Mouse (Mus musculus): Measurements from ENCODE around the gene Fam240a.

Fam240a gene

DNA sequence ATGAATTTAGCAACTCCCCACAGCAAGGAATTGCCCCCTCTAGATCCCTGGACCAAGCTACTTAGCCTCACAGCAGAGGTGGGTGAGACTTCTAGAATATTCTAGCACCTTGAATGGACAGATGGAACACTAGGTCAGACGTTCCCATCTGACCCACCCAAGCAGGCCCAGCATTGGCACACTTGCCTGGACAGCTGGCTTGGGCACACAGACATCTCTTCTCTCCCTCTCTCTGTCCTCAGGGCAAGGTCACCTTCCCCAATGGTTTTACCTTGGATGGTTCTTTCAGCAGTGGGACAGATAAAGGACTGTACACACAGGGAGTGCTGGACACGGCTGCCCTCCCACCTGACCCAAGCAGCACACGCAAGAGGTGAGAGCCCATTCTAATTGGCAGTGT is 24.1 kb downstream of the Fam240a start:
- no peak for DNase-seq (ENCODE audit: low spot score)

DNA sequence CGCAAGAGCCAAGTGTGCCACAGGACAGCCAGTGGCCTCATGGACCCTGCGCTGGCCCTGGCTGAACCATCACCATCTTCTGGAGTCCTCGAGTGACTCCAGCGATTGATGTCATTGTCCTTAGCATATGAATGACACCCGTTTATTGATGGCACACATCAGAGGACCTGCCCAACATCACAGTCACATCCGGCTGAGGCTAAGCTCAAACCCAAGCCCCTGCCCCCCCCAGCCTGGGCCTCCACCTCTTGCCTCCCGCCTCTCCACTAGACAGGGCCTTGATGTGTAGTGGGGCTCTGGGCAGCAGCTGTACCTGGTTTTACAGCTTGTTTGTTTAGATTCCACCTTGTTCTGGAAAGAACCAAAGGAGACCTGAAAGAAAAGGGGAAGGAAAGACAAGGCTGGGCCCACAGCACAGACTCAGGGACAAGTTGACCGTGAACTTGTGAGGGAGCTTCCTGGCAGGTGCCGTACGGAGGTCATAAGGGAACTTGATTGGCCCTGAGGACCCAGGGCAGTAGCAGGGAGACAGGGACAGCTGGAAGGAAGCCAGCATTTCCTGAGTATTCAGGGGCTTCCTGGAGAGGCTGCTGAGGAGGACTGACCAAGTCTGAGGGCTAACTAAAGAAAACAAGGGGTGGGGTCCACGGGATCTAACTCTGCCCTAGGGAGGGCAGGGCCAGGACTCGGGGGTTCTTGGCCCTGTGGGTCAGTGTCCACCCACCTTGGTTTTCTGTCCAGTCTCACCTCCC is 25.4 kb downstream of the Fam240a start:
- DNase-seq (ENCODE audit: low spot score), result no peak

DNA sequence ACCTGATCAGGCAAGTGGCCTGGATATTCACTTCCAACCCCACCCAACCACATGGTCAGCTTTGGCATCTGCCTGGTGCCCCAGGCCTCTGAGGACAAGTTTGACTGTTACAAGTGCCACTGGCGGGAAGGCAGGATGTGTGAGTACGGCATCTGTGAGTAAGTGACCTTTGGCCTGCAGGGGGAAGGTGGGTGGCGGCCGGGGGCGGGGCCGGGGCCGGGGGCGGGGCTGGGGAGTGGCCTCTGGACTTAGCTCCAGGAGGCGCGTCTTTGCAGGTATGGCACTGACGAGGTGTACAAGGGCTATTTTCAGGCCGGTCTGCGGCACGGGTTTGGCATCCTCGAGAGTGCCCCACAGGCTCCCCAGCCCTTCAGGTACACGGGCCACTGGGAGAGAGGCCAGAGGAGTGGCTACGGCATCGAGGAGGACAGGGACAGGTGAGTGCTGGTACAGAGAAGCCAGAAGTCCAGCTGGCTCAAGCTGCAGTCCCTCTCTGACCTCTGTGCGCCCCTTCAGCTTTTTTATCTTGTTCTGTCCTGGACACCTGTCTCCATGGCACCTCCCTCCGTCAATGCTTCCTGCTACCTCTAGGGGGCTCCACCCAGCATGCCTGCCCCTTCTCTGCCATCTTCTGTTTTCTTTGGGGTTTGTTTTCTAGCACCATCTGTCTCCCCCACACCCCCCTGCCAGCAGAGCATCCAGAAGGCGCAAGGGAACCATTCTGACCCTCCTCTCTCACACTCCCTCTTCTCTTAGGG is 26.5 kb downstream of the Fam240a start:
- DNase-seq (ENCODE audit: low spot score), result no peak

DNA sequence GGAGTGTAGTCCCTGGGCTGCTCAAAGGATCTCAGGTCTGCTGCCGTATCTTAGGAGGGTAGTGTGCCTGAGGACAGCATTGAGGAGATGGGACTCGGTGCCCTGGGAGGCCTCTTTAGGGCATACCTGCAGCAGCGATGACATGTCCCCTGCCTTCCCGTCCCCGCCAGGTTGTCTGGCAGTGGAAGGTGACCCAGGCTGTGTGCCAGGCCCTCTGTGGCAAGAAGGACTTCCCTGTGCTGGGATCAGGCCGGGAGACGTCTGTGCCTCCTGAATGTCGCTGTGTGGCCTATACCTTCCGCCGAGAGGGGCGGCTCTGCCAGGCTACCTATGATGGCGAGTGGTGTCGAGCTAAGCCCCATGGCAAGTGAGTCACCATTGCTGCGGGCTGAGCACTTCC is 27.7 kb downstream of the Fam240a start:
- DNase-seq (ENCODE audit: low spot score), result no peak

DNA sequence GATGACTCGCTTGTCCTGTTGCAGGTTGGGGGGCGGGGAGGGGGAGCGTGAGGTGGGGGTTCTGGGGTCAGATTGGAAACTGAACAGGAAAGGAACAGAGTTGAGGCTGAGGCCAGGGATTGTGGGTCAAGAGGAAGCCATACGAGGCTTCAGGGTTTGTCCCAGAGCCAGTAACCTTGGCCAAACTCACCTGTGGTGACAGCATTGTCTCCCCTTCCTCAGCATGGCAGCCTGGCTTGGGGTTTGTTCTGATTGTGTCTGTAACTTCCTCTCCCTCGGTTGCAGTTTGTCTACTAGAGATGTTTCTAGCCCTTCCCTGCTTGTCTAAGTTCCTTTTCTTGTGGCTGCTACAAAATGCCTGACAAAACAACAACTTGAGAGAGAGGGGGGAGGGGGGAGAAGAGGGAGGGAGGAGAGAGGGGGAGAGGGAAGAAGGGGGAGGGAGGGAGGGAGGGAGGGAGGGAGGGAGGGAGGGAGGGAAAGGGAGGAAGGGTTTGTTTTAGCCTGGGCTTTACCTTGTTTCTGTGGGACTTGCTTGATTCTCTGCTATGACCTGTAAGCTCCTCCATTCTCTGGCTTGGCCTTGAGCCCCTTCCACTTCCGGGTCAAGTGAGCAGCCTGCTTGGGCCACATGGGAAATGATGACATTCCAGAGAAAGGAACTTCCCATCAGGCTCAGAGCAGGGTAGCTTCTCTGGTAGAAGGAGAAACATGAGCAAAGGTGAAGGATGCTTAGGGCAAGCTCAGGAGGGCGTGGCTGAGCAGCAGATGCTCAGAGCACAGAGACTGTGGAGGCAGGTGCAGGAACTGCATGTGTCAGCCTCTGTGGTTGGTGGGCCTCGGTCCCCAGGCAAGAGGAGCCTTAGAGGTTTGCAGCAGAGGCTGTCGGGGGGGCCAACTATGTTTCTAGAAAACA is 29.0 kb downstream of the Fam240a start:
- no peak for DNase-seq (ENCODE audit: low spot score)

DNA sequence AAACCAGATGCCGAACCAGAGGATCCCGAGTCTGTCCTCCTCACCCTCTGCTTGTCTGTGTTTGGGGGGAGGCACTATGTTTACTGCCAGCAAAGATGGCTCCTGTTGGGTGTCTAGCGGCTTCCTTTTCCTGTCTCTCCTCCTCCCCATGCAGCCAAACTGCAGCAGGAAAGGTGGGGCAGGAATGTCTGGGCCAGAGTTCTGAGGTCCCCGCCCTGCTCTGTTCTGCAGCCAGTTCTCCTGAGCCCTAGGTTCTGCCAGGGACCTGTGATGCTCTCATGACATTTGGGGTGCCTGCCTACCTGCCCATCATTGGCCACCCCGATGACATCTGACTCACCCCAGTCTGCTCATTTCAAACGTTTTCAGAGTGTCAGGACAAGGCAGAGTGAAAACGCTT is 34.7 kb downstream of the Fam240a start:
- DNase-seq (ENCODE audit: low spot score), result no peak

DNA sequence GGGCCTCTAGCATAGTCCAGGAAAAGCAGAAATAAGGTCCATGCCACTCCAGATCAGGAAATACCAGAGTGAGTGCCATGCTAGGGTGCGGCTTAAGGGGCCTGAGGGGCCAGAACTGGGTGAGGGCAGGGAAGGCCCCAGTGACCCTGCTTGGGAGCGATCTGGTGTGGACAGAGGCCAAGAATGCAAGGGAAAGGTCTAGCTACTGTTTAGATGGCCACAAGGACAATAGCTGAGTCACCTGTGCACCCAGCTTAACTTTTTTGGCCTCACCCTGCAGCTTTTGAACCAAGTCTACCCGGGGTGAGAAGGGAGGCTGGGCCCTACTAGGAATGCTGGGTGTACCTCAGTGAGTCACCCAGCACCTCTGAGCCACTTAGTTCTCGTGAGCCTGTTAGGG is 35.9 kb downstream of the Fam240a start:
- no peak for DNase-seq (ENCODE audit: low spot score)

DNA sequence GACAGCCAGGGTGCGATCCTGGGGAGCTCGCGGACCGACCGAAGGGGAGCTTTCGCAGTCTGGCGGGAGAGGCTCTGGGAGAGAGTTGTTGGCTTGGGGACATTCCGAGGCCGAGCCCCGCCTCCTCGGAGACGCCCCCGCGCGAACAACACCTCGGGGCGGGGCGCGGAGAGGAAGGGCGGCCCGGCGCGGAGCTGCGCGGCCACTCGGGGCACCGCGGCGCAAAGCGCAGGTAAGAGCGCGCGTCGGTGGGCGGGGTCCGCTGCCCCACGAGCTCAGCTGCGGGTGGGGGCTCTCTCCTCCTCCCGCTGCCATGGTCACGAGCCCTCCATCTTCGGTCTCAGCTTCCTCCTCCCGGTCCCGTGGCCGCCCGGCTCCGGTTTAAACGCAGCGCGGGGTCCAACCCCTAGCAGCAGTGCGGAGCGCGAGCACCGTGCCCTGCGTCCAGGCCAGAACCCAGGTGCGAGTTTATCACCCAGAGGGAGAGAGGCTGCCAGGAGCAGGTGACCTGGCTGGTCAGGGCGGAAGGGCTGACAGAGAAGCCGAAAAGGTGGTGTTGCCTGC is 36.6 kb downstream of the Fam240a start, which contains the start of gene Tmie:
Gene Tmie (minus strand): TSS at position 116 of the 564 bp plus-strand sequence.
- DNase-seq (ENCODE audit: low spot score), result peak; percentile 22

DNA sequence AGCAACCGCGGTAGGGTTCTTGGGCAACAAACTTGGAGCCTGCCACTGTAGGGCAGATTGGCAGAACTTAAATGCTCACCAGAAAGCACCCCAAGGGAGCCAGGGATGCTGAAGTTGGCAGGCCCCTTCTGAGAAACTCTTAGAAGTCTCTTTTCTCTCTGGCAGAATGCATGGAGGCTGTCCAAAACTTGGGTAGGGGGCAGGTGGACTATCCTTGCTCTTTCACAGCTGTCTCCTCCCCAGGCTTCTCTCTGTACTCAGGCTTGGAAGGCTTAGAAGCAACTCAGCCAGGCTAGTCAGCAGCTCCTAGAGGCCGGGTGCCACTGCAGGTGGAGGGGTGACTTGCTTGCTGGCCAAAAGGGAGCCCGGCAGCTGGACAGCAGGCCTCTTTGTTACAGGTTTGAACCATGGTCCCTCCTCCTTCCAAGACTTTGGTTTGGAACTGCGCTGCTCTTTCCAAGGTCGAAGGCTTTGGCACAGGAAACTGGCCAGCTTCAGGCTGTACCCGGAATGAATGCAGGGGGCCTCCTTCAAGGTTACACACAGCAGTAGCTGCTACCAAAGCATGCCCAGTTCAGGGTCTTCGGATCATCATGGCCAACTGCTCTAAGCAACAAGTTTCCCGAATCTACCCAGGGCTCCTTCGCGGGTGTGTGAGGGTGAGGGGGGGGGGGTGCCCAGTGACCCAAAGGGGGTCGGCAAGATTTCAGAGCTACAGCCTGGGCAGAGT is 37.3 kb downstream of the Fam240a start, which contains the start of gene Als2cl:
Gene Als2cl (plus strand): TSS at position 680 of the 730 bp plus-strand sequence.
- no peak for DNase-seq (ENCODE audit: low spot score)

DNA sequence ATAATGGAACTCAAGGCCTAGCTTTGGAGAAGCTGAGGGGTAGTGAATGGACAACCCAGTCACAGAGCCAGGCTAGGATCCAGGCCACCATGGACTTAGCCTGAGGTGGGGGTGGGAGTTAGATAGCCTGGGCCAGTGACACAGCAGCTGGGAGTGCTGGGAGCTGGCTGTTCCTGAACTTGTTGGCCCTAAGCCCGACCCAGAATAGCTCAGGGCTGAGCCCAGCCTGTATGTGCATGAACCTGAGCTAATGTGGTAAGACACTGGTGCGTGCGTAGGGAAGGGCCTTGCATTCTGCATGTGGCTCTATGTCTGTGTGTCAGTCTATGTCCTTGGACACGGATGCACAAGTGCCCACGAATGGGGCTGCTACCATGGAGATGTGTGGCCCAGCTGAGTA is 38.8 kb downstream of the Fam240a start:
- DNase-seq (ENCODE audit: low spot score), result no peak

DNA sequence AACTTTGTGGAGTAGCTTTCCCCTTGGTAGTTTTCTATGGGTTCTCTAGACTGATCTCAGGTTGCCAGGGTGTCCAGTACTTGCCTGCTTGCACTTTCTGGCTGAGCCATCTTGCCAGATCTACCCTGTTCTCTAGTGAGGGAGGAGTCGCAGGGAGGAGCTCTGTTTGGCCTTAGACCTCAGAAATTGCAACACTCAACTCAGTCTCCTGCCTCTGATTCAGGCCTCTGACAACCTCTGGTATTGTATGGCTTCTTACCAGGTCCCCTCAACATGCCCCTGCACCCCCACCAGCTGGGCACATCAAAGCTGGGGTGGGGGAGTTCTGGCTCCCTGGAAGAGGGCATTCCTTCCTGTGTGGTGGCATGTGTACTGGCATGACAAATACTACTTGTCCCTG is 39.3 kb downstream of the Fam240a start:
- no peak for DNase-seq (ENCODE audit: low spot score)

DNA sequence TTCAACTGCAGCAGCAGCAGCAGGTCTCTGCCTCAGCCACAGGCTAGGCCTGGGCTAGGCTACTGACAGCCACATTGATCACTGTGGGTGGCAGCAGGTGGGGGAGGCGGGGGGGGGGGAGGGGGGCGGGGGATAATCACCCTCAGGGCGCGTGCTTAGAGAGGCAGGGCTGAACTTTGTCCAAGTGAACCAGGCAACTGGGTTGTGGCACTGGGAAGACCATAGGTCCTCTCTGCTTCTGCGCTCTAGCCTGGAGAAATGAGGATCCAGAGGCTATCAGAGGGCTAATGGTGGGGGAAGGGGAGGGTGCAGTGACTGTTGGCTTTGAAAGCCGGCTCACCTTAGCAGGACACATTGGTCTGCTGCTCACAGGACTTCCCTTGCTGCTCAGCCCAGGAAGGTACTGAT is 41.4 kb downstream of the Fam240a start:
- no peak for DNase-seq (ENCODE audit: low spot score)

DNA sequence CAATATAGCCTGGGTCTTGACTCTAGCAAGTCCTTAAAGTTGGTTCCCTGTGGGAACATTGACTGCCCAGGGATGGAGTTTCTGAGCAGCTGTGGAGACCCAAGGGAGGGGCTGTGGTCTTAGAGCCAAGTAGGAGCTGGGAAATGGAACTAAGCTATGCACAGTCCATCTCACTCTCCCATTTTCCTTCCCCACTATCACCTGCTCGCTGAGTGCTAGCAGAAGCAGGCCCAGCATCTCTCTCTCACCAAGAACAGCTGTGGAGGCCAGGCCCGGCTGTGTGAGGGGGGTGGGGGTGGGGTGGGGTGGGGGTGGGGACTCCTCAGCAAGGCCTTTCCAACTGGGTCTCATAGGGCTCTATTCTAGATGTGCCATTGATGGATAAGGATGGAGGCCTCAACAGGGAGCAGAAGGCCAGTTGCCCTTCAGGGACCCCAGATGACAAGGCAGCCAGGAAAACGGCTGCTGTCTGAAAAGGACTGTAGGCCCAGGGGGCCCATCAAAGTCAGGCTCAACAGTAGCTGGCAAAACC is 41.9 kb downstream of the Fam240a start:
- no peak for DNase-seq (ENCODE audit: low spot score)

DNA sequence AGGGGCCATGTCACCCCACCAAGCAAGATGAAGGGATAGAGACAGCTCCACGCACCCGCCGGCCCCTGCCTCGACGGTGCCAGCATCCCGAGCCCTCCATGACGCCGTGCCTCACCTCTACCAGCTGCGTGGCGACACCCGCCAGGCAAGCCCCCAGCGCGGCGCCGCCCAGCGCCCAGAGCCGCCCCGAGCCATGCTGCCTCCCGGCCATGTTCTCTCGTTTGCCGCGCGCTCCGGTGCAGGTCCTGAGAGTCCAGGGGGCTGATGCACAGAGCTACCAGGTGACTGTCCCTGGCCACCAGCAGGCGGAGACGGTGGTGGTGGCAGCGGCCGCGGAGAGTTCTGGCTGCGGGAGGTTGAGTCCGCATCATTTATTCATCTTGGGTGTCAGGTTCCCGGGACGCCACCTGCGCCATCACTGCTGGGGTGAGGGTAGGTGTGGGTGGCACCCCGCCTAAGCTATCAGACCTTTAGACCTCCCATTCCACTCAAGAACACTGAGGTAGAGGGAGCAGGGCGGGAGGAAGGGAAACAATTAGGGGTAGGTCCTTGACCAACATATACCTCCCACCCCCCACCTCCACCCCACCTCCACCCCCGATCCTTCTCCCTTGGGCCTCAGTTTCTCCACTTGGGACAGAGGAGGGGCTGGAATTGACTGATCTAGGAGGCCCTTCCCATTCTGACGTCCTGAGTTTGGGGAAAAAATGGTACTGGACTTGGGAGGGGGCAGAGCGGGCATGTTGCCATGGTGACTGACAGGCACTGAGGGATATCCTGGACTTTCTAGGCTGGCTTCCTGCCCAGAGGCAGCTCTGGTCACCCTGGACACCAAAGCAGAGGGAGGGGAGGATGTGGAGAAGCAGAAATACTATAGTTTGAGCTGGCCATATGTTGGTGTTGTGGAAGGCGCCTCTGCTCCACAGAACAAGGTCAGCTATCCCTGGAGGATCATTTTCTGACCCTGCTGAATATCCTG is 42.7 kb downstream of the Fam240a start:
- DNase-seq (ENCODE audit: low spot score), result no peak

DNA sequence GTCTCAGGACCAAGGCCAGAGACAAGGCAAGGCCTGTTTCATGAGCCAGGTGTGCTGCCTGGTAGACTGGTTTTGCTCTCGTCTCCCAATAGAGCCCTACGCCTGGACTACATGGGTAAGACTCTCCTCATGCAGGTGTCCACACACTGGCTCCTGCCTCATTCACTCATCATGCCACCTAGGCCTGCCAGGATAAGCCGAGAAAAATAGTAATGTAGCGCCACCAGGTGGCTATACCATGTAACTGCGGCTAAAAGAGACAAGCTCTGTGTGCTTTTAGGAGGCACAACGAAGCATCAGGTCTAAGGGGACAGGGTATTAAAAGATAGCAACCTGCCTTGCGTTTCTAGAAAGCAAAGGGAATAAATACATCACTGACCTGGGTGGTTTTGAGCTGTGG is 45.6 kb downstream of the Fam240a start:
- no peak for DNase-seq (ENCODE audit: low spot score)

All from spleen, adult 12 weeks (tissue).